Mouse (Mus musculus) cerebellum, adult 2 months (tissue): Measurements from ENCODE around the gene Ank2. TPM values are rescaled to one million over a fixed set of nuclear protein-coding genes. Genes with fewer than 3 reads are reported as not detected.

Source experiments
- DNase-seq, 2 experiments: peaks; one replicate each; pipeline ENCODE4 v3.0.0; 2021
- H3K27ac ChIP-seq: fragments of 200-500 bp; 2 replicates; pipeline ENCODE4 v1.5.1; 2012; ENCODE audit warnings: low read length, control low read depth, inconsistent platforms; ENCODE audit not compliant: insufficient read depth
- H3K27me3 ChIP-seq: fragments of 200-500 bp; 2 replicates; pipeline ENCODE4 v1.6.1; 2012; ENCODE audit warnings: inconsistent platforms, mild to moderate bottlenecking, low read length, moderate library complexity; ENCODE audit not compliant: control insufficient read depth, insufficient read depth
- H3K4me1 ChIP-seq: fragments of 200-500 bp; 2 replicates; pipeline ENCODE4 v1.6.1; 2011; ENCODE audit warnings: low read length; ENCODE audit not compliant: control insufficient read depth, insufficient read depth
- H3K4me3 ChIP-seq: fragments of 200-500 bp; replicated peaks from 2 replicates; pipeline ENCODE3; 2011; ENCODE audit warnings: mild to moderate bottlenecking, low read depth, low read length, control low read depth; ENCODE audit not compliant: insufficient read depth
- CTCF ChIP-seq: fragments of 200-500 bp; IDR thresholded peaks from 2 replicates; pipeline ENCODE4 v1.5.1; 2011; ENCODE audit warnings: low read depth, mild to moderate bottlenecking, control low read depth, low read length, moderate library complexity, borderline replicate concordance; ENCODE audit not compliant: insufficient read depth
- POLR2A ChIP-seq: fragments of 200-500 bp; IDR thresholded peaks from 2 replicates; pipeline ENCODE4 v1.6.1; 2011; ENCODE audit warnings: low read length, control low read depth, borderline replicate concordance; ENCODE audit not compliant: insufficient read depth
- WGBS: fragments of 180-500 bp; shearing (Covaris S2); methylation state at CpG from one replicate; pipeline ENCODE4 v1.1.7; 2018; 5-methylcytosine and 5-hydroxymethylcytosine counted together
- polyA plus RNA-seq: library from polyadenylated mRNA; depleted of rRNA; stranded (reverse); fragments of >200 nt; gene quantifications from 2 replicates; pipeline ENCODE4 v1.2.3, GENCODE M21; 2012

Ank2 gene
- polyA plus RNA-seq, 1 experiment = 457 TPM

DNA sequence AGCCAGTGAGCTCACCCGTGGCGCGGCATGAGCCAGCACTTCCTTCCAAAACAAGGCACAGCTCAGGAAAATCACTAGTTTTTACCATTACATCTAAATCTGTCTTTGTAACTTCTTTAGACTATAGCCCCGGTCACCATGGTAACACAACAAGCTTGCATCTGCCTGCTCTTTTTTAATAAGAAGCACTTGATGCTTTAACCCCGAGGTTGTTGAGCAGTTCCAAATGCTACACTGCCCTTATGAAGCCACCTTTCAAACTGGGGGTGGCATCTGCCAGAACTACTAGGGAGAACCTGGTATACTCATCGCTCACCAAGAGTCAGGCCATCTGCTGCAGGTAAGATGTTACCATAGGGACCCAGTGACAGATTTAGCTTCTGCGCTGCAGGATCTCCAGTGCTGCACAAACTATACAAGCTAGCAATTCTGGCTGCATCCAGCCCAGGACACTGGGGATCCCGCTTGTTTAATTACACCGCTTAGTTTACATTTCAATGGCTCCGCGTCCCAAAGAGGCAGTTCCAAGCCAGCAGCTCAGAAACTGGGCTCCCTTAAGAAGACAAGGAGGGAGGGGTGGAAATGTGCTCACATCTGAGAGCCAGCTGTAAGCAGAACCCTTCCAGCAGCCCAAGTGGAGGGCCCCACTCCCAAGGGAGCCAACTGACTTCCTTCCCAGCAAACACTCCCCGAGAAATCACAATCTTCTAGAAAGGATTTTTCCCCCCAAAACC is 501.0 kb downstream of the Ank2 start:
- 4% methylated on average over 12 of the region's 12 CpGs for WGBS
- H3K27ac ChIP-seq = peak overlapping the region; percentile 93
- H3K4me1 ChIP-seq = peaks cover 24% of the 10 kb centered on the region
- DNase-seq = peak; percentile 81 to 92
- TF ChIP-seq CTCF (no peak), POLR2A (no peak)
- peak overlapping the region; percentile 4 for H3K4me3 ChIP-seq
- H3K27me3 ChIP-seq = no peaks in the 10 kb centered on the region

GRCm38 (mm10) chr3:126997391-126998007 is 501.7 kb downstream of the Ank2 start:
- 11% methylated on average over 17 of the region's 17 CpGs for WGBS
- peaks cover 24% of the 10 kb centered on the region for H3K4me1 ChIP-seq
- H3K27ac ChIP-seq = peak overlapping the region; percentile 93
- no peaks in the 10 kb centered on the region for H3K27me3 ChIP-seq
- H3K4me3 ChIP-seq = peak overlapping the region; percentile 4
- TF ChIP-seq CTCF (peak; percentile 47; the same call in 1 of the 2 replicates), POLR2A (no peak)
- peak in 1 of 2 experiments; percentile 67 for DNase-seq

DNA sequence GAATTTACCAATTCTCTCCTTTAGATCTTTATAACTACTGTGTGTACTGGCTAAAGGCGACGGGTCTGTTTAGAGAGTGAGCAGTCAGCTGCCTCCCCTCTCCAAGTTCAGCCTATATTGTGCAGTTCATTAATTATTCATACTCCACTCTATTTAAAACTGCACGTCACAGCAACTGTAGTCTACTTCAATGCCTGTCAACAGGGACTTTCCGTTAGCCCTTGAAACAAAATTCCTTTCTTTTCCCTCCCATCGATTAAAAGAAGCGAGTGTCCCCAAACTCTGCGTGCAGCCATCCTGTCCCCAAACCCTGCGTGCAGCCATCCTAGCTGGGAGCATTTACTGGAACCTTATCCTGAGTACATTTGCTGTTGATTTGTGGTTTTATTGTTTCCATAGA is 502.4 kb downstream of the Ank2 start:
- Histone ChIP-seq H3K27me3 (no peaks in the 10 kb centered on the region), H3K27ac (0 out of 2 replicates have a peak overlapping the region, but pooled peaks have one; percentile 7), H3K4me1 (peaks cover 24% of the 10 kb centered on the region), H3K4me3 (no peak overlapping the region)
- WGBS = 56% methylated on average over 8 of the region's 8 CpGs
- TF ChIP-seq POLR2A (no peak), CTCF (no peak)
- no peak for DNase-seq

GRCm38 (mm10) chr3:126995970-126996369 is 503.2 kb downstream of the Ank2 start:
- WGBS = 71% methylated on average over 4 of the region's 4 CpGs
- peaks cover 24% of the 10 kb centered on the region for H3K4me1 ChIP-seq
- no peak overlapping the region for H3K4me3 ChIP-seq
- no peak overlapping the region for H3K27ac ChIP-seq
- no peaks in the 10 kb centered on the region for H3K27me3 ChIP-seq
- TF ChIP-seq CTCF = no peak
- TF ChIP-seq POLR2A = no peak
- peak in 1 of 2 experiments; percentile 48 for DNase-seq

DNA sequence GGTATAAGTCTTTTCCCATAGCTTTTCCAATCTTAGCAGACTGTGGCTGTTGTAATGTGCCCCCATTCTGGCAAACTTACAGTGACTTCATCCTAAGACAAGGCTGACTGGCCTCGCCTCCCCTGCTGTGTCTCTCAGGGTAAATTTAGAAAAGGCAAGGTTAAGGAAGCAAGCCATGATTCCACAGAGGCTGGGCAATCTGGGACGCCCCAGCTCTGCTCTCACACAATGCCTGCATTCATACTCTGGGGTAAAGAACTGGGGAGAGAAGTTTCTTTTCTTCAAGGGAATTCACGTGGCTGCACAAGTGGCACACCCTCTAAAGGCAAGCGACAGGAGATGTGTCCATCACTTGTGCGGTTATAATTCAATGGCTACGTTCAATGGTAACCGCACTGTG is 505.0 kb downstream of the Ank2 start:
- peaks cover 16% of the 10 kb centered on the region for H3K4me1 ChIP-seq
- TF ChIP-seq CTCF = no peak
- TF ChIP-seq POLR2A = no peak
- H3K4me3 ChIP-seq = no peak overlapping the region
- DNase-seq = no peak
- WGBS = 30% methylated on average over 7 of the region's 7 CpGs
- no peaks in the 10 kb centered on the region for H3K27me3 ChIP-seq
- no peak overlapping the region for H3K27ac ChIP-seq

GRCm38 (mm10) chr3:126989936-126990335 is 509.2 kb downstream of the Ank2 start:
- peak; percentile 57 to 90 for DNase-seq

DNA sequence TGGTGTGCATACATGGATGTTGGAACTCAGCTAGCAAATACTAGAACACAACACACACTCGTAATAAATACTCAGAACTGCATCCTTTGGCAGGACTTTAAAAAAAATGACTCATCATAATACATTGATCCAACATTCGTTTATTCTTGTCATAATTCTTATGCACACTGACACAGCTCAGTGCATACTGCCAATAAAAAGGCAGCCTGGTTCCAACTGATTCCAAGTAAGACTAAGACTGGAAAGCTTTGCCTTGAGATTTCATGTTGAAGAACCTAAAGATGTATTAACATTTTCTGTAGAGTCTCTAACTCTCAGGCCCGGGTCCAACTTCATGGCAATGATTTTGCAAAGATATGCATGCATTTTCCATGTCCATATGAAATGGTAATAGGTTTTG is 512.5 kb downstream of the Ank2 start:
- TF ChIP-seq CTCF (no peak), POLR2A (no peak)
- Histone ChIP-seq H3K4me1 (peaks cover 1% of the 10 kb centered on the region; the same call in 1 of the 2 replicates), H3K4me3 (no peak overlapping the region), H3K27me3 (no peaks in the 10 kb centered on the region), H3K27ac (no peak overlapping the region)
- WGBS = 35% methylated on average over 3 of the region's 3 CpGs
- DNase-seq = no peak

More at GRCm38 (mm10) chr3:126989936-126990335, 509.2 kb downstream of the Ank2 start:
- Histone ChIP-seq H3K27ac (no peak overlapping the region), H3K4me3 (no peak overlapping the region), H3K4me1 (peaks cover 4% of the 10 kb centered on the region), H3K27me3 (no peaks in the 10 kb centered on the region)
- WGBS = 3% methylated on average over 3 of the region's 3 CpGs
- TF ChIP-seq POLR2A (no peak), CTCF (no peak)

GRCm38 (mm10) chr3:126982814-126983213 is 516.3 kb downstream of the Ank2 start:
- Histone ChIP-seq H3K4me1 (peaks cover 2% of the 10 kb centered on the region; the same call in 1 of the 2 replicates), H3K27ac (no peak overlapping the region), H3K4me3 (no peak overlapping the region), H3K27me3 (no peaks in the 10 kb centered on the region)
- DNase-seq = no peak
- 91% methylated on average over 5 of the region's 5 CpGs for WGBS
- TF ChIP-seq CTCF (no peak), POLR2A (no peak)
